Mouse (Mus musculus) duodenum, adult 2 months (tissue): ENCODE measurements around the gene Gm17662. TPM values are rescaled to one million over a fixed set of nuclear protein-coding genes. Genes with fewer than 3 reads are reported as not detected.

Experiments
- polyA plus RNA-seq: library from polyadenylated mRNA; depleted of rRNA; stranded (reverse); fragments of >200 nt; gene quantifications from 2 replicates; pipeline ENCODE4 v1.2.3, GENCODE M21; 2012; ENCODE audit warnings: low replicate concordance; rRNA removed

The Gm17662 gene
- not detected in 2 replicates for polyA plus RNA-seq

GRCm38 (mm10) chr4:104857029-104857428 is at the start of gene Gm17662:
Gene Gm17662, plus strand, starts transcription at chr4:104857329.

GRCm38 (mm10) chr4:104876323-104876722 is 19.2 kb downstream of the Gm17662 start, which contains the start of gene C8a:
Gene C8a, minus strand, starts transcription at chr4:104876398.

Other genes with a start within 250 kb of the Gm17662 start
- gene C8b, start 91.0 kb upstream of the Gm17662 start, polyA plus RNA-seq, result 0.07 TPM in 1 of 2 replicates, not detected in the other
- not detected in 2 replicates for gene C8a, start 19.1 kb downstream of the Gm17662 start, polyA plus RNA-seq
- gene Fyb2, start 56.1 kb downstream of the Gm17662 start, polyA plus RNA-seq, result 0.13 TPM in 1 of 2 replicates, not detected in the other